Mouse (Mus musculus) large intestine, adult 2 months (tissue): ENCODE measurements around the gene Fgfr3. TPM values are rescaled to one million over a fixed set of nuclear protein-coding genes. Genes with fewer than 3 reads are reported as not detected.

ENCODE experiments used
- DNase-seq: peaks from one replicate; pipeline ENCODE4 v3.0.0-alpha.2; 2012; ENCODE audit warnings: low read depth, low spot score
- WGBS: fragments of 180-500 bp; shearing (Covaris S2); methylation state at CpG from one replicate; pipeline ENCODE4 v1.1.7; 2018; 5-methylcytosine and 5-hydroxymethylcytosine counted together
- polyA plus RNA-seq: library from polyadenylated mRNA; depleted of rRNA; stranded (reverse); fragments of >200 nt; gene quantifications from 2 replicates; pipeline ENCODE4 v1.2.3, GENCODE M21; 2012

Gene Fgfr3
- polyA plus RNA-seq, 1 experiment: 13.9 TPM

DNA sequence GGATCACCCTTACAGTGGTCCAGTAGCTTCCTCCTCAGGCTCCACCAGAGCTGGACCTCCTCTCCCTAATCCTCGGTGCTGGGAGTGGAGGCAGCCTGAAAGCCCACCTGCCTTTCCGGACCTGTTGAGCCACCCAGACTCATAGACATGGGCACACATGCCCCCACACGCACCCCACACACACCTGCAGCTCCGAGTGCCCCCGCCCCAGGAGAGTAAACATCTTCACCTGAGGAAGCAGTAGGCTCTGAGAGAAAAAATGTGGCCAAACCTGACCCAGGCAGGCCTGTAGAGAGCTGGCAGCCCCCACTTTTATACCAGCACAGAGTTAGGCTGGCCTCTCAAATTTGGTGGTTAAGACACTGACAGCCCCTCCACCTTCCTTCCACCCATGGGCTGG, 25.0 kb upstream of the Fgfr3 start:
- no peak for DNase-seq
- WGBS: 44% methylated on average over 5 of the region's 5 CpGs

DNA sequence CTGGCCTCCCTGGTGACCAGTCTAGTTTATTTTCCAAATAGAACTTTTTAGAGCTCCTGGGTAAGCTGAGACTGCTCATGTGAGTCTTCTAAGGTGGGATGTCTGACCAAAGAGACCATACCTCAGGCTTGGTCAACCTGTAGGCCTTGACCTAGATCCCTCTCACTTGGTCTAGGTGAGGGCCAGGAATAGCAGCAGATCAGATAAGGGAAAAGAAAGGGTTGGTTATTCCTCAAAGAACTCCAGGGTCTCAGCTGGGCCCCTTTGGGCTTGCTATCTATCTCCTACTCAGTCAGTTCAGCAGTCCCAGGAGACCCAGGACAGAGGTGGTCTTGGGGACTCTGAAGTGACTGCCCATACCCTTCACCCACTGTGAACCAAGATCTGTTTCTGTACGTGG, 23.9 kb upstream of the Fgfr3 start:
- WGBS: 90% methylated on average over 1 of the region's 1 CpGs
- no peak for DNase-seq

DNA sequence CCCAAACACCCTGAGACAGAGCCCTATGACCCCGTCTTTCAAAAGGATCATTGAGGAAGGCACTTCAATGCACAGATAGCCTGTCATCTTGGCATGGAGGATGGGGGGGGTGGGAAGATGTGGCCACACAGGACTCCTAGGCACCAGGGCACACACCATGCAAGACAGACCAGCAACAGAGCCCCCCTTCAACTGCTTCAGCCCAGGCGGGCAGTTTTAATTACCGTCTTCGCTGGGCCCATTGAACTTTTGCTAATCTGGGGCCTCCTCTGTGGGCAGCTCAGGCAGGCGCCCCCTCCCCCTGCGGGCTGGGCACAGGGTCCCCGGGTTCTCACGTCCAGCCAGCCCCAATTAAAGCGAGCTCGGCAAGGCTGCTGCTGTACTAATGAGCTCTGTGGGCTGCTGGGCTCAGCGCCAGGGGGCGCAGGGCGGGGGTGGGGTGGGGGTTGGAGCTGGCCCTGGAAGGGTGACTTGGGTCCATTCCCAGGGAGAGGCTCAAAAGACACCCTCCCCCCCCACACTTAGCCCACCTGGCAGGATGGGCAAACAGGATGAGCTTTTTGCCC, 23.4 kb upstream of the Fgfr3 start:
- WGBS: 58% methylated on average over 13 of the region's 13 CpGs
- DNase-seq: no peak

DNA sequence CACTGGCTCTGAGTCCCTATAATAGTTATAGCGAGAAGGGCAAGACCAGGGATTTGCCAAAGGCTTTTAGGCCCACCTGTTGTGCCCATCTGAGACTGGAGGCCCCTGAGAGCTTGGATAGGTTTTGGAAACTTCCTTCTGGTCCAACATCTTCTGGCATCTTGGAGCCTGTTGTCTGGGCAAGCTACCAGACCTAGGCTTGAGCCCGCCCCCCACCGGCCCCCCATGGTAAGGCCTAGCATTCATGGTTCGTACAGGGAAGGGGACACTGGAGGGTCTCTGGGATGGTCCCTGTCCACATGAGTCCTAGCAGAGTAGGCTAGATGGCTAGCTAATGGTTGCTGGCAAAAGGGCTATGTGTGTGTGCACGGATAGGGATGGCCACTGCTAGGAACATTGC, 22.8 kb upstream of the Fgfr3 start:
- WGBS: 97% methylated on average over 5 of the region's 5 CpGs
- no peak for DNase-seq

DNA sequence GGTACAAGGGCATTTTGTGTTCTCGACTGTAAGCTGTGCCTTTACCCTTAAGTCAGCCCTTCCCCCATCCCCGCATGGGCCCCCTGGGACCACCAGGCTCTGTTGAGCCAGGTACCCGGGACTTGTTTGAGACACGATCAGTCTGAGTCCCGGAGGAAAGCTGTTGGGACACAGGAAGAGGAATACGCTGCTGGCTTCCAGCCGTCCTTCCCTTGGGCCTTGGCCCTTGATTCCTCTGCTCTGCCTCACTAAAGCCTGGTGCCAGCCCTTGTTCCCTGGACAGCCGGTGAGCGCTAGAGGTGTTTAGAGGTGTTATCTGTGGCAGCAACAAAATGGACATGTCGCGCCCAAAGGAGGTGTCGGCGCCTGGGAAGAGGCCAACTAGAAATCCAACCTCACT, 21.5 kb upstream of the Fgfr3 start:
- no peak for DNase-seq
- 44% methylated on average over 13 of the region's 13 CpGs for WGBS

DNA sequence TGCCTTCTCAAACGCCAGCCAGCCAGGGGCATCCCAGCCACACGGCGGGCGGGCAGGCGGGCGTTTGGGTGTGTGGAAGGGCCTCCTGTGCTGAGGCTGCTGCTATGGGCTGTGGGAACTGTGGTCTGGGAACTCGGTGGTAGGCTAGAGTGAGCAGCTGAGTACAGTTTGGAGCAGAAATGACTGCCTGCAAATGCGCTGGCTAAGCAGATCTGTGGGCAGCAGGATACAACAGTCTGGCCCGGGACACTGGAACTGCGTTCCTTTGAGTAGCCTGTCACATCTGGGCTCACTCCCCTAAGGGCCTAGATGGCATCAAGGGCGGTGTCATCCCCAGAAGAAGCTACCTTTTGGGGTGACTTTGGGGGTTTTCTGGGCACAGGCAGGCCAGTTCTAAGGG, 19.6 kb upstream of the Fgfr3 start:
- WGBS: 83% methylated on average over 11 of the region's 11 CpGs
- no peak for DNase-seq

DNA sequence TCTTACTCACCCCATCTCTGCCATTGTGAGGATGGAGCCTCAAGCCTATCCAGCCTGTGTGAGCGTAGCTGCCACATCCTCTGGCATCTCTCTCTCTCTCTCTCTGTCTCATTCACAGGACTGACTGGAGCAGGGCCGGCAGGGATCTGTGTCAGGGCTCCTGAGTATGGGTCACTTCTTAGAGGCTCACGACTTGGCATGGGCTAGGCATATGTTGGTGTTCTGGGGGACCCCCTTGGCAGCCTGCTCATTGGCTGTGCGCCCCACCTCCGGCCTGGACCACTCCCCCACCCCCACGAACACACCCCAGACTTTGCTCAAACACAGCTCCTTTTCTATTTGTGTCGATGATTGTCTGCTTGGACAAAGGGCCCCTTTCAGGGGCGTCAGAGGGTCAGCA, 17.5 kb upstream of the Fgfr3 start:
- WGBS: 79% methylated on average over 8 of the region's 8 CpGs
- DNase-seq: no peak

DNA sequence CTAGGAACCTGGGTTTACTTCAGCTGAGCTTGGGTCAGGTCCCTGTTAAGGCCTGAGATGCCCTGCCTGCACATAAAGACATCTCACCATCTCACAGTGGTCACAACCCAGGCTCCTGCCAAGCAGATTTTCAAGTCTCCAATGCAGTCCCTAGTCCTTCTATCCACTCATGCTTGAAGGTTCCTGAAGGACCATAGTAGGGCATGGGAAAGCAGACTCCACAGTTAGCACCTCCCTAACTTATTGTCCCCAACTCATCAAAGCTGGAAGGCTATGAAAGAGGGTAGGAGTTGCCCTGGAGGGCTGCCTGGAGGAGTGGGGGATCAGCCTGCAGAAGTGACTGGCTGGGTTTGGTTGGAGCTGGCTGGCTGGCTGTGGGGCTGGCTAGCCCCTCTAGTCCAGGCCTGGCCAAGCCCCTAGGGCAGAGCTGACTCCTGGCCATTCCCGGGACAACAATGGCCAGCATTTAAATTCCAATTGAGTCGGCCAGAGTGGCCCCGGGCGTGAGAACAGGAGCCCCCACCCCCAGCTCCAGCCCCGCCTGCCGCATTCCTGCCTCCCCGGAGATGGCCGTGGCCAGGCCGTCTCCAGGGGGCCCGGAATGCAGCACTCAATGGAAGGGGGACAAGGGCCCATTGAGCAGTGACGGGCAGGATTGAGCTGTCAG, 16.4 kb upstream of the Fgfr3 start:
- 75% methylated on average over 11 of the region's 11 CpGs for WGBS
- no peak for DNase-seq

DNA sequence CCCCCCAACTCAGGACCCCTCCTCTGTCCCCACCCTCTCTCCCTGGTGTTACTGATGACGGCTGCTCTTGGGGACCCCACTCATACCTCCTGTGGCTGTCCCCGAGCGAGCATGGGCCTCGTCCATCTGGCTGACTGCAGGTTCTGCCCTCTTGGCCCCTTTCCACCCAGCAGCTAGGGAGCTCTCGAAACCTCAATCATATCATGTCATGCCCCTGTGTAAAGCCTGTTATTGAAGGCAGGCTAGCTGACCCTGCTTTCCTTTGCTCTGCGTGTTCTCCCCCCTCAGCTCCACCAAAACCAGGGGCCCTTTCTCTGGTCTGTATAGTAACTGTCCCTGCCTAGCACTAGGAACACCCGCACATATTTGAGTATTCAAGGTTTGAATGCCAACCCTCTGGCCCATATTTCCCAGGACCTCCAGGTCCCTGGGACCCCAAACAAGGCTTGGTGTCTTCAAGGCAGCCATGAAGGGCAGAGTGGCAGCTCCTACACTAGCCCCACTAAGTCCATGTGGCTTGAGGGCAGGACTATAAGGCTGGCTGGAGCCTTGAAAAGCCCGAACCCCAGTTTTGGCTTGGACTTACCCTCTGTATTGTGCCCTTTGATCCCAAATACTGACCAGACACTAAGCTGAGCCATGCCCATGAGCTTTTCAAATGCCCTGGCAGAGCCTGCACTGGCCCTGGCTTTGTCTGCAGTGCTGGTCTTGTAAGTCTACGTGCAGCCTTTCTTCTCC, 15.7 kb upstream of the Fgfr3 start:
- no peak for DNase-seq
- 75% methylated on average over 9 of the region's 9 CpGs for WGBS

DNA sequence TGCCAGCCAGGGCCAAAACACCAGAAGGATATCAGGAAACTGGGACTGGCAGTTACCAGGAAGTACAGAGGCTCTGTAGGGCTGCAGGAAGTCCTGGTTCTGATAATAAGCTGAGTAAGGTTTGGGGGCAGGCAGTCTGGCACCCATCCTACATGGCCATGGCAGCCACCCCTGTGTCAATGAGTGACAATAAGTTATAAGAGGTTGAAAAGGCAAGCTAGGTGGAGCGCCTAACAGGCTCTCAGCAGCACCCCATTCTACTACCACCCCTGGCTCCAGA, 15.2 kb upstream of the Fgfr3 start:
- WGBS: 91% methylated on average over 1 of the region's 1 CpGs
- no peak for DNase-seq

DNA sequence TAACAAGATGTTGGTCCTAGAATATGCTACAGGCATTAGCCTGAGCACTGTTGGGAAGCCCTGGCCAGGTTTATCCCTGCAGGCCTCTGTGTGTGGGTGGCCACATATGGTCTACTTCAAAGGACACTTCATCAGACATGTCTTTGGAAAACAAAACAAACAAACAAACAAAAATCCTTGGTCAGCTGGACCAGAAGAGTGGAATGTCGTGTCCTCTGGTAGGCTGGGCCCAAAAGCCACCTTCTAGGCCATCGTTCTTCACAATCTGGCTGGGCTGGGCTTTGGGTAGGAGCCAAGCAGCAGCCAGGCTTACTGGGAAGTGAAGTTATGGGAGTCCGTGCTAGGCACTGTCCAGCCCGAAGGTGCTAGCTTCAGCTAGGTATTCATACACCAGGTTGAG, 14.3 kb upstream of the Fgfr3 start:
- no peak for DNase-seq
- WGBS: 15% methylated on average over 4 of the region's 4 CpGs

DNA sequence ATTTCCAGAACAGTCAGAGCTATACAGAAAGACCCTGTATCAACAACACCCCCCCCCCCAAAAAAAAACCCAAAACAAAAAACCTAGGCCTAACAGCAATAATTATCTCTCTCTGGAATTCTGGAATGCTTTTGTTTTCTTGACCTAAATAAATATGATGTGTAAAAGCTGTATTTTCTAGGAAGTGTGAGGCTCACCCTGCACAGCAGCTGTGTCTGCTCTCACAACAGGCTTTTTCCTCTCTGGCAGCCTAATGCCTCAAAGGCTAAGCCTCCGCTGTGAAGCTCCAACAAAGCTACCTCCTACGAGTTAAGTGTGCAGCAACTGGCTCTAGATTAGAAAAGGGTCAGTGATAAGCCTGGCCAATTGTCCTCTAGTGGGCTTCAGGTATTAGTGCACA, 12.4 kb upstream of the Fgfr3 start:
- WGBS: 73% methylated on average over 2 of the region's 2 CpGs
- DNase-seq: no peak

DNA sequence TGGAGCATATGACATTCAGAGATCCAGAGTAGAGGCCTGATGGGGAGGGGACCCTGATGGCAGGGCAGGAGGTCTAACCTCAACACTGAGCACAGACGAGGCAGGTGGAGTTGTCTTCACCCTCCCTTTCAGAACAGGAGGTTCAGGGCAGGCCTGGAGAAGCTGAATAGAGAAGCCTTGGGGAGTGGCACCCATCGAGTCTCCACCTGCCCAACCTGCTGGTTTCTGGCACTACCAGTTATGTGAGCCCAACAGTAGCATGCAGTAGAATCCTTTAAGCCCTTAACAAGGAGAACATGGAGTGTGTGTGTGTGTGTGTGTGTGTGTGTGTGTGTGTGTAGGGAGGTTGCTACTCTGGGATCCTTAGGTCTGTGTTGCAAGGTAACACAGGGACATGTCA, 8.9 kb upstream of the Fgfr3 start:
- no peak for DNase-seq
- 28% methylated on average over 2 of the region's 2 CpGs for WGBS

DNA sequence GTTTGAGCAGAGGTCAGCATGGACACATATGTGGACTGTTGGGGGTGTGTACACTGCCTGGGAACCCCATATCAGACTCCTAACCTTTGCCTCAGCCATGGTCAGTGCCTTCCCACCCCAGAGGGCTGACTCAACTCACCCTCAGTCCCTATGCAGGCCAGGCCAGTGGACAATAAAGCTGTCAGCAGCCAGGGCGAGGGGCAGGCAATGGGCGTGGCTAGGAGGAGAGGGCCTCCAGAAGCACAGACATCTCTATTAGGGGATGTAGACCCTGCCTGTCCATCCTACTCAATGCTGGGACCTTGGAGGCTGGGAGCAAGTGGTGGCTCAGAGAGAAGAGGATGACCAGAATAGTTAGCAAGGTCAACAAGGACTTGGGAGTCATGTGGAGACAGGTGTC, 6.3 kb upstream of the Fgfr3 start:
- 73% methylated on average over 2 of the region's 2 CpGs for WGBS
- no peak for DNase-seq

DNA sequence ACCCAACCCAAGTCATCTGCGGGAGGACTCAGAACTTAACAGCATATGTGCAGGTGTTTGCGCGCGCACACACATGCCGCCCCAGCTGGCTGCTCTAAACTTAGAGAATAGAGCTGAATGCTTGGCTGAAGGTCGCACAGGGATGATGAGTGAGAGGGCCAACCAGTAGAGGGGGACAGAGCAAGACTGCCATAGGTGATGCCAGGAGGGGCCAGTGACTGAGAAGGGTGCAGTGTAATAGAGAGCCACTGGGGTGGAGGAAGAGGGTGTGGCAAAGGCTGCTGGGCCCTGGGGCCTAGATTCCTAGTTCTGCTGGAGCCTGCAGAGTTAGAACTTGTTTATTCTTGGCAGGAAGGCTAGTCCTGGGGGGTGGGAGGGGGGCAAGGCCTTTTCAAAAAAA, 5.0 kb upstream of the Fgfr3 start:
- WGBS: 53% methylated on average over 6 of the region's 6 CpGs
- no peak for DNase-seq

DNA sequence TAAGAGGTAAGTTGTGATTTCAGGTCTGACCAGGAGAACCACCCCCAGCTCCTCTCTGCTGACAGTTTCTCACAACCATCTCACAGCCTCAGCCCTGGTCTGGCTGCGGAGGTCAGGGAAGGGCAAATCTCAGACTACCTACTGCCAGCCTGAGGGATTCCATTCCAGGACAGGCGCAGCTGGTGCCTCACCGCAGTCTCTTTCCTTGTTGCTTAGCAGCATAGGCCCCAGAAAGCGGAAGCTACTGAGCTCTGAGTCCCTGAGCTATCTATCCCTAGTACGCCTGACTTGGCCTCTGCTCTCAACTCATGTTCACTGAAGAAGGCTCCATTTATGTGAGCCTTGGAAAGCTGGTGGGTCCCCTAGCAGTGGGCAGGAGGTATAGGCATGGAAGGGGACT, 3.0 kb upstream of the Fgfr3 start:
- DNase-seq: no peak
- WGBS: 93% methylated on average over 5 of the region's 5 CpGs

DNA sequence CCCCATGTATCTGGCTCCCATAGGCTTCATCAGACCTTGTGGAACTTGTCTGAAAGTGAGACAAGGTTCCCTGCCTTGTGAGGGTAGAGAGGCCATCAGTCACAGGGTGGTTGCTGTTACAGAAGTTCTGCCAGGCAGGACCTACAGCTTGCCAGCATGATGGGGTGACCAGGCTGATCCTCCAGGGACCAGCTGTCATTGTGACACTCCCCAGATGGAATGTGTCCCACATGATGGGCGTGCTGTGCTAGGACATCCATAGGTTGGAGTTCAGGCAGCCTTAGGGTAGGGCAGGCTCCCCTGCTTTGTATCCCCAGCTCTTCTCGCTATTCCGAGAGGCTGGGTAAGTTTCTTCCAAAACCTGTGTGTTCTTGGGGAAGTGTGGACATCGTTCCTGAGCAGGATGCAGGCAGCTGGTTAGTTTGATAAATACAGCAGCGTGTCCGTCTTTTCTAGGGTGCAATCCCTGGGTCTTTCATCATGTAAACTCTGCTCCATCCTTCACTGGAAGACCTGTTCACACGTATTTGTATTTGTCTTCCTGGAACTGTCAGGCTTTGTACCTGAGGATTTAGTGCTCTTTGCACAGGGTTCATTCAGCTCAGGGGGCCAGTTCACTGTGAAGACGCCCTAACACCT, 503 bp upstream of the Fgfr3 start:
- WGBS: 13% methylated on average over 8 of the region's 8 CpGs
- no peak for DNase-seq

DNA sequence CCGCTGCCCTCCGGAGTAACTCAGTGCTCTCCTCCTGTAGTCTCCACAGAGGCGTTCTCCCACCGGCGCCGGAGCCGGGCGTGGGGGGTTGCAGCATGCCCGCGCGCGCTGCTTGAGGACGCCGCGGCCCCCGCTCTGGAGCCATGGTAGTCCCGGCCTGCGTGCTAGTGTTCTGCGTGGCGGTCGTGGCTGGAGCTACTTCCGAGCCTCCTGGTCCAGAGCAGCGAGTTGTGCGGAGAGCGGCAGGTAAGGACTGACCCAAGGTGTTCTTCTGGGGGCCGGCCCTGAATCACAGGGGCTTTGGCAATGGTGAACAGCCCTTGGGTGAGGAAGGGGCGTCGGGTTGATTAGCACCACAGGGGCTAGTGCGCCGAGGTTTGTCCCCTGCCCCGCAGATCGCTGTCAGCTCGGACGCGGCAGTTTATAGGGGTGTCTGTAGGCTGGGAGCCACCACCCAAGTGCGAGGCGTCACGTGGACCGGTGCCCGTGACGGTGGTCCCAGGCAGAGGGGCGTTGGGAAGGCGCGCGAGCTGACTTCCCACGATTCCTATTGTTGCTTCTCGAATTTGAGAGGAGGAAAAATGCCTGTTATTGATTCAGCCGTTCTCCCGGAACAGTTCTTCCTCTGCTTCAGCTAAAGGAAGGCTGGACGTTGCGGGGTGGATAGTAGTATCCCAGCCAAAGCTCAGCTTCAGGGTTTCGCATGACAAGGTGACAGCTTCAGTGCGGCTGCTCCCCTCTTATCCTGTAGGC, 968 bp downstream of the Fgfr3 start:
- WGBS: under 1% methylated on average over 53 of the region's 53 CpGs
- no peak for DNase-seq

DNA sequence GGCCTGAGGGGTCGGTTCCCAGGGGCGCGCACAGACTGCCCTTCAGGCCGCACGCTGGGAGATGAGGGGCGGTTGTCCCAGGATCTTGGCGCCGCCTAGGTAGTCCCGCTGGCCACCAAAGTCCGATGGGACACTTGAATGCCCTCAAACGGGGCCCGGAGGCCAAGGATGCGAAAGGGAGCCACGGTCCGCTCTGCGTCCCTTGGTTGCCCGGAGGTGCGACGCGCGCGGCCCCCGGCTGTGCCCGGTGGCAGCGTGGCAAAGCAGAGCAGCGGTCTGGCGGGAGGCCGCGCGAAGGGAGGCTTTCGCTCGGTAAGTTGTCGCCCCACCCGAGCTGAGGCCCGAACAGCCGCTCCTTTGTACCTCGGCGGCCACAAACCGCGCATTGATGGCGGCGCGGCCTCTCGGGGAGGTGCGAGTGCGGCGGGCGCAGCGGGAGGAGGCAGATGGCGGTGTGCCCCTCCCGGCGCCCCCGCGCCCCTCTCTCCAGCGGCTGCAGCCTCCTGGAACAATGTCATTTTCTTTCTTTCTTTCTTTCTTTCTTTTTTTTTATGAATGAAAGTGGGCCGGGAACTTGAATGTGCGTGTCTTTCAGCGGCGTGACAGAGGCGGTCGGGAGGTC, 1.7 kb downstream of the Fgfr3 start:
- DNase-seq: no peak
- whole genome bisulfite sequencing: 3% methylated on average over 61 of the region's 61 CpGs
